Mouse (Mus musculus) MEL (cell line): ENCODE data around the gene Mrpl58.

Experiments
- BHLHE40 ChIP-seq: IDR thresholded peaks from 2 replicates; pipeline ENCODE4 v1.6.1; 2012; ENCODE audit warnings: low read depth, mild to moderate bottlenecking, inconsistent platforms, low read length, improper control_type of control experiment, borderline replicate concordance
- CTCF ChIP-seq, 3 experiments: IDR thresholded peaks in 2 of 3; conservative IDR thresholded peaks in 1 of 3; 2 replicates each; pipeline ENCODE4 v1.5.1; 2011 to 2012; ENCODE audit warnings: low read length in 3 of 3, low read depth in 2 of 3, mild to moderate bottlenecking in 2 of 3, improper control_type of control experiment in 1 of 3, inconsistent platforms in 1 of 3, mixed read lengths in 1 of 3, moderate library complexity in 1 of 3; ENCODE audit not compliant: control insufficient read depth in 1 of 3, insufficient read depth in 1 of 3, poor library complexity in 1 of 3, severe bottlenecking in 1 of 3
- GATA1 ChIP-seq: IDR thresholded peaks from 2 replicates; pipeline ENCODE4 v1.6.1; 2011; ENCODE audit warnings: low read depth, low read length, improper control_type of control experiment
- MAZ ChIP-seq: IDR thresholded peaks from 2 replicates; pipeline ENCODE4 v1.6.1; 2012; ENCODE audit warnings: low read depth, mild to moderate bottlenecking, inconsistent platforms, low read length, improper control_type of control experiment
- NRF1 ChIP-seq: IDR thresholded peaks from 2 replicates; pipeline ENCODE4 v1.6.1; 2014; ENCODE audit warnings: low read depth, mild to moderate bottlenecking, inconsistent platforms, low read length, improper control_type of control experiment, moderate library complexity; ENCODE audit not compliant: poor library complexity, insufficient read depth, severe bottlenecking
- POLR2A ChIP-seq, 2 experiments: IDR thresholded peaks; 2 replicates each; pipeline ENCODE4 v1.6.1; 2011 to 2012; ENCODE audit warnings: low read length in 2 of 2, mild to moderate bottlenecking in 2 of 2, control low read depth in 1 of 2, improper control_type of control experiment in 1 of 2, low read depth in 1 of 2, moderate library complexity in 1 of 2; ENCODE audit not compliant: control insufficient read depth in 1 of 2, insufficient read depth in 1 of 2, poor library complexity in 1 of 2
- SMC3 ChIP-seq: IDR thresholded peaks from 2 replicates; pipeline ENCODE4 v1.6.1; 2011; ENCODE audit warnings: low read depth, low read length, improper control_type of control experiment
- USF1 ChIP-seq: IDR thresholded peaks from 2 replicates; pipeline ENCODE4 v1.6.1; 2014; ENCODE audit warnings: low read depth, mild to moderate bottlenecking, inconsistent platforms, low read length, improper control_type of control experiment, moderate library complexity

DNA sequence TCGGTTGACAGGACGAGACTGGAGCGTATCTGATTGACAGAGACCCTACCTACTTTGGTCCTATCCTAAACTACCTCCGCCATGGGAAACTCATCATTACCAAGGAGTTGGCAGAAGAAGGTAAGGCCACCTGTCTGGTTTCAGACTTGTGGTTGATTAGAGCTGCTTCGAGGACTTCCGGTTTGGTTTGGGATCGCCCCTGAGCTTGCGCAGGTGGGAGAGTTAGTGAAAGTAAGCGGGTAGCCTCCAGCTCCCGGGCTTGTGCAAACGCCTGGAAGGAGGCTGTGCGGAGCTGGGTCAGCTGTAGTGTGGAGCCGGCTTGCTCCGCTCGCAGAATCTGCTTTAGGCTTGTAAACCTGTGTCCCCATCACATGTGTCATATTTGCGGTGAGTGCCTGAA, 18.4 kb downstream of the Mrpl58 start:
- no peak for TF ChIP-seq GATA1
- TF ChIP-seq POLR2A (IDR thresholded peaks at IDR 0.05; ENCODE audit: control insufficient read depth in 1 of 2, insufficient read depth in 1 of 2, low read depth in 1 of 2, low read length in 2 of 2, poor library complexity in 1 of 2) = no peak
- TF ChIP-seq NRF1 = no peak
- no peak for TF ChIP-seq CTCF (IDR thresholded peaks at IDR 0.05 in 2 of 3, conservative IDR thresholded peaks at IDR 0.05 in 1 of 3; ENCODE audit: control insufficient read depth in 1 of 3, insufficient read depth in 1 of 3, low read depth in 2 of 3, low read length in 3 of 3, poor library complexity in 1 of 3, severe bottlenecking in 1 of 3)
- TF ChIP-seq MAZ = no peak
- no peak for TF ChIP-seq USF1
- no peak for TF ChIP-seq SMC3
- no peak for TF ChIP-seq BHLHE40
